Mouse (Mus musculus) adrenal gland, adult (tissue): ENCODE results near the gene Syne3.

Source experiments
- DNase-seq, 2 experiments: peaks; one replicate each; pipeline ENCODE4 v3.0.0; 2022 to 2023; ENCODE audit warnings: low spot score in 1 of 2; ENCODE audit not compliant: inconsistent age in 2 of 2

Syne3 gene

DNA sequence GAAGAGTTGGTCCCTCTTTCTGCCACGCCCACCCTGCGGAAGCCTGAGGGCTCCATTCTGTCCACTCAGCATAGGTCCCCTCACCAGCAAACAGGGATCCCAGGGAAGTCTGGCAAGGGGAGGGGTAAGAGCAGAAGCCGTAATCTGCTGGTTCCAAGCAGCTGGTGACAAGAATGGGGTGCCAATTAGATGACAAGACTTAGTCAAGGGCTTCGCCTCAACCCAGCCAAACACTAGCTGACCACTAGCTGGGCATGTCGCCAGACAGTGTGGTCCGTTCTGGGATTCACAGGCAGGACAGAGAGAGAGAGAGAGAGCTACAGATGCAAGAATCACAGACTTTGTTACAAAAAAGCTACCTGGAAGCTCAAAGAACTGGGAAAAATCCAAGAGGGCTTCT, 36.7 kb downstream of the Syne3 start:
- no peak for DNase-seq

DNA sequence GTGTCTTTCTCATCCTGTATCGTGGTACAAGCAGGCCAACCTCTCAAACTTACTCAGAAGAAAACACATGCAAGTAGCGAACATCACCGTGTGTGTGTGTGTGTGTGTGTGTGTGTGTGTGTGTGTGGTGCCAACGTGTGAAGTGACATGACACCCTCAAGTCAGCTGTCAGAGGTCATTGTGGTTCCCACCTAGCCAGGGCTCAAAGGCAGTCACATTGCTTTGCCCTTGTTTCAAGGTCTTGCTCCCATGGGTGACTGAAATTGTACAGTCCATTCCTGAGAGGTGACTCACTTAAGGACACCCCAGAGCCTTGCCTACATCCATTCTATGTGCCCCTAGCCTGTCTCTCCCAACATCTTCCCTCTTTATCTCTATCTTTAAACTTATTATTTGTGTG, 40.0 kb downstream of the Syne3 start:
- peak in 1 of 2 experiments; percentile 70 for DNase-seq

DNA sequence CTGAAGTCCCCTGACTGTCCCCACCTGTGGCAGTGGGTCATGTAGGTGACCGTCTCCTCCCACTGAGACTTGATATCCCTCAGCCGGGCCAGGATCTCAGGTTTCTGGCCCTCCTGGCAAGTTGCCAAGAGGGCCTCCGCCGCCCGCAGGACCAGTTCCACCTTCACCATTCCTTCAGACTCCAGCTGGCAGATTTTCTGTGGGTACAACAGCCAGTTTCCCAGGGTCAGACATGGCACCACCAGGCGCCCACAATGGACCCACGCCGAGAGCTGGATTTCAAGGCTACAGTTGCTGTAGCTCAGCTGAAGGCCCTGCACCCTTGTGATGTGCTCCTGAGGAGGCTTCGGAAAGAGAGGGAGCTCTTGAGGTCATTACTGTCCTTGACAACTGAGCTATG, 40.4 kb downstream of the Syne3 start:
- DNase-seq, result peak; percentile 59 to 76

DNA sequence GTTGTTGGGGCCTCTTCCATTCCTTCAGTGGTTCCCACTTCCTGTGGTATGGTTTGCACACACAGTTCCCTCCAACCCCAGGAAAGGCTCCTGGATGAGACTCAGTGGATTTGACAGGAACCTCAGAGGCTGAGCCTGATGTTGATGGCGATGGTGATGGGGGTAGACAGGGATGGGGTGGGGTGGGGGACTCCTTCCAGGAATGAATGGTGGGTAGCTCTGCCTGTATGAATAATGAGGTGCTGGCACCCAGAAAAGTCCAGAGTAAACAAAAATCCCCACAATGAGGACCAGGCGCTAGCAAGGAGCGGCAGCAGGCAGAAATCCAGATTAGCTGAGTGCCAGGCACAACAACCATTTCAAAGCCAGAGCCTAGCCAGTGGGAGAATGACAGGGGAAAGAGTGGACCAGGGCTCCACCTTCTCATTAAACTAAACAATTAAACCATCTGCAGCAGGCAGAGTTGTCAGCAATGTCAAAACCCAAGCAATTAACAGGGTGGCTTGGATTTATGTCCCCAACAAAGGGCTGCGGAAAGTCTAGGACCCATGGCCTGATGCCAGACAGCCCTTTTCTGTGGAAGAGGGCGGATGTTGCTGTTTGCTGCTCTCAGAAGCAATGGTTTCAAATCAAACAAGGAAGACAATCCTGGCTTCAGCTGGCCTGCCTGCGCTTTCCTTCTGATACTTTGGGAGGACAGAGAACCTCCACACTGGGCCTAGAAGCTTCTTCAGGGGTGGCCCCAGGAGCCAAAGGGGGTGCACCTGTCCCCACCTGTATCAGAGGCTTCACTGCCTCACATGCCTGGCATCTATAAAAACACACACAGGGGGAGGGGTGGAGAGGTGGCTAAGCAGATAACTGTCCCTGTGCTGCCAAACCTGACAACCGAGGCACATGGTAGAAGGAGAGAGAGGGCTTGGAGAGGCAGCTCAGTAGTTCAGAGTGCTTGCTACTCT, 44.4 kb downstream of the Syne3 start:
- no peak for DNase-seq

DNA sequence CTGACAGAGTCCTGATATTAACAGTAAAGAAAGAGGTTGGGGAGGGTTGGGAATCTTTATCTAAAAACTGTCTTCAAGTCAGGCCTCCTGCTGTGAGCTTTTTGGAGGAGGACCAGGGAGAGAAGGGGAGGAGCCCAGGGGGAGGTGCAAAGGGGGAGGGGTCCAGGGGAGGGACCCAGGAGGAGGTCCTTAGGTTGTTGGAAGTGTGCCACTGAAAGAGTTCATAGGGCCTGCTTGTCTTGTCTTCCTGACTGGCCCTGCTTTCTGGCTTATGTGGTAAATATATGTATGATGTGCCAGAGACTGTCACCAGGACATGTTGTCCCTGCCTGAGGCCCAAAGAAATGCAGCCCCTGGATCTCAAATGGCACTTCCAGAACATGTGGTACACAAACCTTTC, 49.2 kb downstream of the Syne3 start:
- DNase-seq, result no peak

DNA sequence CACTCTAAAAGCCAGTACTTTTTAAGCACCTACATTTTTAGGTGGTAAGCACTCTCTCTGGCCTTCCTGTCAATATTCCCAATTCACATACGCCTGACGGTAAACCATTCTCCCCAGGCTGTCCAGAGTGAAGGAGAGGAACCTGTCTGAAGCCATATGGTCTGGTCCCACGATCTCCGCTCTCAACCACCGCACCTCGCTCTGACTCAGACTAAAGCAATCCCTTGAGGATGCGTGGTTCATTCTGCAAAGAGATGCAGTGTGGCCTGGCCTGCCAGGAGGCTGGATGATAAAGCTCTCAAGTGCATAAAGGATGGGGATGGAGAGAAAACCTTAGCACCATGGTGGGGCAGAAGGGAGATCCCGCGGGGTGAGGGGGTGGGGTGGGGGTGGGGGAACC, 49.6 kb downstream of the Syne3 start:
- DNase-seq, result no peak

DNA sequence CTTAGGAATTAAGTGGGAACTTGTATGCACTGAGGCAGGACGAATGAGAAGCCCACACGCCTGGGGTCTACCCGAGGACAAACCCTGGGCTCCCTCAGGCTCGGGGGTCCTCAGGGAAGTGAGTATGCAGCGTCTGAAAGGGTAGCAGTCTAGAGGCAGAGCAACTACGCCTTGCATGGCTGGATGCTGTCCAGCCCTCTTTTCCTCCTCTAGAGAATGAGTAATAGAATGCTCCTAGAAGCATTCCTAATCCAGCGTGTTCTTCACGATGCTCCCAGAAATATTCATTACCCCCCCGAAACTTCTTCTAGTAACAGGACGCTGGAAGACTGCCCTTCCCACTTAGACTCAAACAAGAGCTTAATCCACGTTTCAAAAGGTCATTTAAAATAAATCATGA, 51.3 kb downstream of the Syne3 start:
- no peak for DNase-seq

DNA sequence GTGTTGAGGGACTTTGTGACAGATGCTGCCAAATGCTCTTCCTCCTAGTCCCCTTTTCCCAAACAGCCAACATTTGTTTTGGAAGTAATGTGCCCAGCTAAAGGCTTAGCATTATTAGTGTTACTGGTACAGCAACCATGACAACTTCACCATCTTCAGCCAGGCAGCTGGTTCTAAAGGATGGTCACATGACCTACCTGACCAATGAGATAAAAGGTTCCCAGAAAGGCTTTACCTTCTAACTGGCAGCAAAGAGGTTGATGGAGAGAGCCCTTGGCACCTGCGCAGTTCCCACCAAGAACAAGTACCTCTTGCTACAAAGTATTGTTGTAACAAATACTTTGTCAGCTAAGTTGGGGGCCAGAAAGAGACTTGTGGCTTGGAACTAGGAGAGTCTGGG, 52.4 kb downstream of the Syne3 start:
- no peak for DNase-seq

DNA sequence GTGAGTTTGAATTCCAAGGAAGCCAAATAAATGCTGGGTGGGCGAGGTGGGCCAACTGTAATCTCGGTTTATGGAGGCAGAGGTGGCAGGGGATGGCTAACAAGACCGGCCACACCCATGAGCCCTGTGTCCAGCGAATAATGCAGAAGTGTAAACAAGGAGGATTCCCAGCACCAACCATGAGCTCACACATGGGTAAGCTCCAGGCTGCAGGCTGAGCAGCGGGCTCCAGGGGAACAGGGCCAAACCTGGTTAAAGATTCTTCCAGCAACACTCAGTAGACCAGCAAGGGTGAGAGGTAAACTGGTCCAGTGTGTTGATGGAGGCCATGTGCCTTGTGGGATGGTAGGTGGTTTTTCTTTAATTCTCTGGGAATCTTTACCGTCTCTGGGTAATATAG, 53.2 kb downstream of the Syne3 start:
- DNase-seq, result no peak

DNA sequence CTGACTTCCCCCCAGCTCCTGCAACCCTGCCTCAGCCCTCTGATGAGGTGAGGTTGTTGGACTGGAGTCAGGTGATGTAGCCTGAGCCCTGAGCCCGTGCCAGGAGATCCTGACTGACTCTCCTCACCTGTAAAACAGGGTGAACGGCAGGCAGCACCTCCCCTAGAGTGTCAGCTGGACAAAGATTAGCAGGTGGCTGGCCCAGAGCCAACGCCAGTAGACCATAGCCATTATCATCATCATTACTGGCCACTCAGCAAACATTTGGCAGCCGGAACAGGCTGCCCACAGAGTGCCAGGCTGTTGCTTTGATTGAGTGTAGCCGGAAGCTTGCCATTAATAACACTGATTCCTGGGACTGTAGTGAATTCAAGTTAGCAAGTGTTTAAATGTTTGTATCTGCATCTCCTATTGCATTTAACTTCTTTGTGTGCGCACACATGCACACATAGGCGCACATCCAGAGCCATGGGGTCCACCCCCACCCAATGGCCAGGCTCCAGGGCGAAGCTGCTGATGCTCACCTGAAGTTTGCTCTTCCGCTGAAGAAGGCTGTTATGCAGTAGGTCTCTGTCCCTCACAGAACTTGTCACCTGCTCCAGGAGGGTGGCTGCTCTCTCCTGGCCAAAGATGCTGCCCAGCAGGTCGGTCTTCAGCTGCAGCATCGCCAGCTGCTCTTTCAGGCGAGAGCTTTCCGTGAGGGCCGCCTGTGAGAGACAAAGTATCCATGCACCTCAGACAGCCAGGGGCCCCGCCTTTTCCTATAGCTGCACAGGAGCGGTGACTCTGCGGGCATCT, 54.4 kb downstream of the Syne3 start:
- DNase-seq, result no peak

DNA sequence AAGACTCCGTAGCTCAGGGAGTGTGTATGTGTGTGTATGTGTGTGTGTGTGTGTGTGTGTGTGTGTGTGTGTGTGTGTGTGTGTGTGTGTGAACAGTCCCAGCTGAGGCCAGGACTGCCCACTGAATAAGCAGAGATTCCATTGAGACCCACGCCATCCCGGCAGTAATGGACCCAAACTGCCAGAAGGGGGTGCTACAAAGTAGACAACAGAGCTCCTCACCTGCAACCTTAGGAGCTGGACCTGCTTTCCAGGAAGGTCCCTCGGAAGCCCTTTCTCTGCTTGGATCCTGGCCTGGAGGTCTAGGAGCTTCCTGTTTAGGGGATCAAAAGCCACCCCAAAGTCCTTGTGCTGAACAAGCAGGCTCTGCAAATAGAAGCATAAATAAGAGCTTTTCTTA, 55.7 kb downstream of the Syne3 start:
- peak; percentile 62 to 90 for DNase-seq

DNA sequence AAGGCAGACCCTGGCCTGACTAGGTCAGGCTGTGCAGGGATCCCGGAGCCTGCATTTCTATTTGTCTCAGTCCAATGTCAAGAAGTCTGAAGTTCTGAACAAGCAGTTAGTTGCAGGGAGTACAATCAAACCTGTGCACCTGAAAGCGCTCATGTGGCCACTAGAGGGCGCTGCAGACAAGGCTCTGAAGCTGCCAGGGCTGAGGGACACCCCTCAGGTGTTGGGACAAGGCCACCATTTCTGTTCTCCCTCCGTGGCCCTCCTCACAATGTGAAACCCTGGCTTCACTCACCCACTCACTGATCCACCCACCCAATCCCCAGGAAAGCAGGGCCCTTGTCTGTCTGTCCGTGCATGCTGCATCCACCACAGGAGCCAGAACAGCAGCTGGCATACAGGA, 57.2 kb downstream of the Syne3 start:
- peak; percentile 76 to 91 for DNase-seq

DNA sequence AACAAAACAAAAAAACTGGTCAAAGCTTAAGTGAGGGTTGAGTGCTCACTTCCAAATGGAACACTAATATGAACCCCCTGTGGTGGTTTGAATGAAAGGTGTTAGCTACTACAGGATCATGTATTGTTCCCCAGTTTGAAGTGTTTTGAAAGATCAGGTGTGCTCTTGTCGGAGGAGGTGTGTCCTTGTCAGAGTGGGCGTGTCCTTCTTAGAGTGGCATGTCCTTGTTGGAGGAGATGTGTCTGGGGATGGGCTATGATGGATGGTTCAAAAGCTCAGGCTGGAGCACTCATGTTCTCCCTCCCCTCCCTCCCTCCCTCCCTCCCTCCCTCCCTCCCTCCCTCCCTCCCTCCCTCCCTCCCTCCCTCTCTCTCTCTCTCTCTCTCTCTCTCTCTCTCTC, 61.7 kb downstream of the Syne3 start:
- DNase-seq, result no peak

DNA sequence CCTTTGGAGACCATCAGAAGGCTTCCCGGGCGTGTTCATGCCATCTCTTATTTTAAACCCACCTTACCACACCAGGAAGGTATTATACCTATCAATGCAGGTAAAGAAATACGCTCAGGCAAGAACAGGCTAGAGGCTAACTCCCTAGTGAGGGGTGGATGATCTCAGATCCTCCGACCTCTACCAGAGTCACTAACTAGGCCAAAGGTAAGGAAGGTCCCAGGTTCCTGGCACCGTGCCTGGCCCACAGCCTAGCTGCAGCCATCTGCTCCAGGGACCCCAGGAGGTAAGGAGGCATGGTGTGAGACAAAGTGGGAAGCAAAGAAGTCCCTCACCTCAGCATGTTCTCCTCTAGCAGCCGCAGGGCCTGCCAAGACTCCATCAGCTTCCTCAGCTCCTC, 63.4 kb downstream of the Syne3 start:
- no peak for DNase-seq

DNA sequence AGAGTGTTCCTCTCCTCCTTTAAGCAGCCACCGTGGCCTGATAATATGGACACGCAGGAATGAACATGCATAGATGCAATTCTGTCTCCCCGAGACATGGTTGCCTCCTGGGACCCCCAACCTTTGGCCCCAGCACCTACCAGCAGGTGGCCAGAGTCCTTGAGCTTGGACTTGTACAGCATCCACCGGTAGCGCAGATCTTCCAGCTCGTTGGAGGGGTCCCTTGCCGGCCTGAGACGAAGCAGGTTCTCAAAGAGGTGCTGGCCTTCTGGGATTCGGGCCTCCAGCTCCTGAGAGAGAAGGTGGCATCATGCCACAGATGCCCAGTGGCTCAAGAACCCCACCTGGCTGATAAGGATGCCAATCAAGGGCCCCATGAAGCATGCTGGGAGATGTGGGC, 69.1 kb downstream of the Syne3 start:
- no peak for DNase-seq

DNA sequence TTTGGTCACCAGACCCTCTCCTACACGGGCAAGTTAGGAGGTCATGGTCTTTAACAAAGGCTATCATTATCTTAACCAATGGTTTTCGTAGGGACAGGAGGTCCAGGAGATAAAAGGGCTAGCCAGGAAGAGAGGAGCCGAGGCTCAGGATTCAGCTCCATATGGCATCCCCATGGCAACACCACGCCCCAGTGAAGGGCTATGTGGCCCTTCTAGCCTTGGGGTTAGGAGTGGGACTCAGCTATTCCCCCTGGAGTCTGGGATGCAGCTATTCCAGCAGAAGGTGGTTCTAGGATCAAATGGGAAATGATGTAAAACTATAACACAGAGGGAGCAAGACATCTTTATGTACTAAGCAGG, 69.6 kb downstream of the Syne3 start:
- DNase-seq, result no peak

DNA sequence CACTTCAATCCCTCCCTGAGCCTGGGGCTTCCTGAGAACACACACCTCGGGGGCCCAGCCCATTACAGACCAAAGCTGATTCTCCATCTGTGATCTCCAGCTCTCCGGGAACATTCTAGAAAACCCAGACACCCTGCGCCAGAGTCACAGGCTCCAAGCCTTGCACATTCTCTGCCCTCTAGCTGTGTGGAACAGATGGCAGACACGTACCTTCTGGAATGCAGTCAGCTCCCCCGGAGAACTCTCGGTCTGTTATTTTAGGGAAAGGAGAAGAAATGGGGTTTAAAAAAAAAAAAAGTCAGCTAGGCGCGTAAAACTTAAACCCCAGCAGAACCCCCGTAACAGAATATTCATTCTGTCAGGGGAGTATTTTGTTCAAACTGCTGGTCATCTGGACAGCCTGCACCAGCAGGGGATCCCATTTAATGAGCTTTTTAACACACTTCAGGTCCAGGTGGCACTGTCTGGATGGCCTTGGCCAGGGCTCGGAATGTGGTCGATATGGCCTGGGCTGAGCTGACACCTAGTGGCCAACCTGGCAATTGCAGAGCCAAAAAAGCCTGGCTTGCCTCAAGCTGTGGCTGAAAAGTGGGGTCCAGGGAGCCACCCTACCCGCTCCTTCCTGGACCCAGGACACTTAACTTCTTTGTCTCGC, 70.1 kb downstream of the Syne3 start:
- DNase-seq, result peak; percentile 64 to 88

DNA sequence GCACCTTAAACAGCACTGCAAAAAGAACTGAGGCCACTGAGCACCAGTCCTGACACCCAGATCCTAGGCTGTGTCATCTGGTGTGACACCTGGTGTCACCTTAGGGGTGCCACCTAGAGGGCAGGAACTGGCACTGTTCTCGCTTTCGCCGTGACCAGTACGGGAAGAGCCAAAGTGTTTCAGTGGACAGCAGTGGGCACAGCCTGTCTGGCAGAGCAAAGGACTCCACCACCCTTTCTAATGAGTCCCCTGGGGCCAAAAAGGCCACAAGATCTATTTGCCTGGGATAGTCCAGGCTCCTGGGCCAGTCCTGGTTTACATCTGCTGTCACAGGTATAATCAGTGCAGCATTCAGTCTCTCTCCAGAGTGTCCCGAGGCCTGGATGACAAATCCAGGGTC, 70.7 kb downstream of the Syne3 start:
- peak in 1 of 2 experiments; percentile 49 for DNase-seq

DNA sequence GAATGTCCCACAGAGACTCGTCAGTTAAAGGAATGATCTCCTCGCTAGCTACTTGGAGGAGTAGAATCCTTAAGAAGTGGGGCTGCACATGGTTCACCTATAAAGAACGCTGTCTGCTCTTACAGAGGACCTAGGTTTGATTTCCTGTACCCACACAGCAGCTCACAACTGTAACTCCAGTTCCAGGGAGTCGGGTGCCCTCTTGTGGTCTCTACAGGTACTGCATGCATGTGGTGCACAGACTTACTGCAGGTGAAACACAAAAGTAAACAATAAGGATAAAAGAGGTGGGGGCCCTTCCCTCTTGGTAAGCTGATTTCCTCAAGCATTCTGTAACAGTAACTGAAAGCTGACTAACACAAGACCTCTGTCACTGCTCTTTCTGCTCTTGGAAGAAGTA, 73.4 kb downstream of the Syne3 start:
- DNase-seq, result peak in 1 of 2 experiments; percentile 67

DNA sequence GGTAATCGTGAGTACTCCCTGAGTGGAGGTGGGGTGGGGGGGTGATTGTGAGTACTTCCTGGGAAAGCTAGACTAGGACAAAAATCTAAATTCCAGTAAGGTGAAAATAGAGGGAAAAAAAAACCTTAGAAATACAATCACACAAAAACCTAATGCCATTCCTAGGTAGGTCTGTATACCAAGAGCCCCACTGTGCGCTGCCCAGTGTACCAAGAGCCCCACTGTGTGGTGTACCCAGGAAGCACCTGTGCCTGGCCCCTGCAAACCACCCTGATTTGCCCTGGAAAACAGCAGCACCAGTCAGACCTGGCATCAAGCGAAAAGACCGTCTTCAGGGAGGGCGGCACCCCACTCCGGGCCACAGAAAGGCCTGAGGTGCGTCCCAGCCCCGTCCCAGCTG, 74.5 kb downstream of the Syne3 start:
- DNase-seq, result no peak

DNA sequence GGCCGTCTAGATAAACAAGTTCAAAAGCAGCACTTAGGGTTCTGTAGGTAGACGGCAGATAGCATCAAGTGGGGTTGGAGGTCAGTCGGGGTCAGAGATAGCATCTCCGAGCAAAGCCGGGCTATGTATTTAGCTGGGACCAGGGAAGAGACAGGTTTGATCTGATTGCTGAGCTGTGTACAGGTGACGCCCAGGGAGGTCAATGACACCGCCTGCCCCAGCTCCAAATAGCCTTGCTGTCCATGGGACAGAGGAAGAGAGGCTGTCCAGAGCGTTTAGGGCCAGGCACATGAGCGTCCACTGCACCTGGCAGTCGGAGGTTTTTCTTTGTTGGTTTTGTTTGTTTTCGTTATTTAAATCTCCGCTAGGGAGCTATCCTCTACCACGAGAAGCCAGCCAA, 75.8 kb downstream of the Syne3 start:
- no peak for DNase-seq

DNA sequence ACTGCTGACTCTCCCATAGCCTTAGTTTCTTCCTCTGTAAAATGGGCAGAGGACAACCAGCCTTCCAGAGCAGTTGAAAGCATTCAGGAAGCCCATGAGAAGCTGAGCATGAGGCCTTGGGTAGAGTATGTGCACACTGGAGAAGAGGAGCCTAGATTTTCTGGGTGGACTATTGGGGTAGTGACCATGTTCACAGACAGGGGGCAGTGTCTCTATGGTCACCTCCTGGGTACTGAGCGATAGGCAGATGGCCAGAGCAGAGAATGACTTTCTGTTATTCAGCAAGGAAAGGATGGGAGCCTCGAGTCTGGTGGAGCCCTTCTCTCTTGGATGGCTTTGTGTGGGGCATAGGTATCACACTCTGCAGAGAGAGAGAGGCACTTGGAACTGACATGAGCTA, 76.4 kb downstream of the Syne3 start:
- DNase-seq, result peak in 1 of 2 experiments; percentile 57
